Mouse (Mus musculus): ENCODE data around the gene Amotl1.

Amotl1 gene

GRCm38 (mm10) chr9:14641310-14642067, 3.4 kb downstream of the Amotl1 start:
- in situ Hi-C loops (cut with MboI, MseI) = no loop called here

GRCm38 (mm10) chr9:14636244-14636643, 8.6 kb downstream of the Amotl1 start:
- in situ Hi-C loops (cut with MboI, MseI) = no loop called here

- in situ Hi-C loops (cut with MboI, MseI) = no loop called here
Observed at GRCm38 (mm10) chr9:14635551-14635950, 9.3 kb downstream of the Amotl1 start.

- in situ Hi-C loops (cut with MboI, MseI) = no loop called here
Observed at GRCm38 (mm10) chr9:14634155-14634554, 10.7 kb downstream of the Amotl1 start.

GRCm38 (mm10) chr9:14632365-14633163, 12.3 kb downstream of the Amotl1 start:
- in situ Hi-C loops (cut with MboI, MseI) = no loop called here

- in situ Hi-C loops (cut with MboI, MseI) = no loop called here
Observed at GRCm38 (mm10) chr9:14631729-14632128, 13.1 kb downstream of the Amotl1 start.

- in situ Hi-C loops (cut with MboI, MseI) = no loop called here
Observed at GRCm38 (mm10) chr9:14627525-14627924, 17.3 kb downstream of the Amotl1 start.

- in situ Hi-C loops (cut with MboI, MseI) = no loop called here
Observed at GRCm38 (mm10) chr9:14625961-14626360, 18.9 kb downstream of the Amotl1 start.

- in situ Hi-C loops (cut with MboI, MseI) = no loop called here
Observed at GRCm38 (mm10) chr9:14625024-14625423, 19.8 kb downstream of the Amotl1 start.

- in situ Hi-C loops (cut with MboI, MseI) = no loop called here
Observed at GRCm38 (mm10) chr9:14623928-14624327, 20.9 kb downstream of the Amotl1 start.

GRCm38 (mm10) chr9:14623250-14623649, 21.6 kb downstream of the Amotl1 start:
- in situ Hi-C loops (cut with MboI, MseI) = no loop called here

GRCm38 (mm10) chr9:14622848-14623247, 22.0 kb downstream of the Amotl1 start:
- in situ Hi-C loops (cut with MboI, MseI) = no loop called here

GRCm38 (mm10) chr9:14620107-14620506, 24.7 kb downstream of the Amotl1 start:
- in situ Hi-C loops (cut with MboI, MseI) = no loop called here

- in situ Hi-C loops (cut with MboI, MseI) = loop anchor here (5.0 kb wide), 1 partner anchor 67 kb away; no protein-coding TSS in a partner anchor
Observed at GRCm38 (mm10) chr9:14614931-14615880, 29.6 kb downstream of the Amotl1 start.

- in situ Hi-C loops (cut with MboI, MseI) = loop anchor here (5.0 kb wide), 1 partner anchor 68 kb away; no protein-coding TSS in a partner anchor
Observed at GRCm38 (mm10) chr9:14614205-14614930, 30.5 kb downstream of the Amotl1 start.

- in situ Hi-C loops (cut with MboI, MseI) = loop anchor here (5.0 kb wide), 1 partner anchor 69 kb away; no protein-coding TSS in a partner anchor
Observed at GRCm38 (mm10) chr9:14613308-14614204, 31.3 kb downstream of the Amotl1 start.

GRCm38 (mm10) chr9:14612588-14612987, 32.3 kb downstream of the Amotl1 start:
- in situ Hi-C loops (cut with MboI, MseI) = loop anchor here (5.0 kb wide), 1 partner anchor 70 kb away; no protein-coding TSS in a partner anchor

GRCm38 (mm10) chr9:14608521-14608920, 36.3 kb downstream of the Amotl1 start:
- in situ Hi-C loops (cut with MboI, MseI) = no loop called here

- in situ Hi-C loops (cut with MboI, MseI) = no loop called here
Observed at GRCm38 (mm10) chr9:14607464-14607863, 37.4 kb downstream of the Amotl1 start.

- in situ Hi-C loops (cut with MboI, MseI) = no loop called here
Observed at GRCm38 (mm10) chr9:14605992-14606391, 38.9 kb downstream of the Amotl1 start.
